Mouse (Mus musculus): ENCODE measurements around the gene Slc52a3.

- TF ChIP-seq CTCF (IDR thresholded peaks at IDR 0.05; ENCODE audit: borderline replicate concordance, extremely low read depth, insufficient read depth, insufficient read length) (no peak), POLR2A (IDR thresholded peaks at IDR 0.05; ENCODE audit: borderline replicate concordance, extremely low read depth, insufficient read depth, insufficient read length, poor library complexity, severe bottlenecking) (peak; percentile 87; the same call in 1 of the 2 replicates)
These were observed 25.8 kb upstream of the Slc52a3 start for GRCm38 (mm10) chr2:151970191-151971172.

All from brain, embryonic 14.5 days (tissue).